Mouse (Mus musculus) C2C12 (cell line): ENCODE results near the gene Gata2. TPM values are rescaled to one million over a fixed set of nuclear protein-coding genes. Genes with fewer than 3 reads are reported as not detected.

ENCODE experiments used
- H3K27me3 ChIP-seq: one replicate; pipeline ENCODE4 v1.6.1; 2011; ENCODE audit not compliant: control insufficient read depth, insufficient read depth, insufficient read length
- H3K36me3 ChIP-seq: one replicate; pipeline ENCODE4 v1.6.1; 2011; ENCODE audit not compliant: control insufficient read depth, insufficient read depth
- H3K4me3 ChIP-seq: one replicate; pipeline ENCODE4 v1.5.1; 2011; ENCODE audit warnings: mild to moderate bottlenecking, control low read depth; ENCODE audit not compliant: poor library complexity, insufficient read depth, severe bottlenecking
- H3K79me2 ChIP-seq: one replicate; pipeline ENCODE4 v1.6.1; 2011; ENCODE audit not compliant: control insufficient read depth, insufficient read depth
- H3K79me3 ChIP-seq: one replicate; pipeline ENCODE4 v1.6.1; 2011; ENCODE audit warnings: low read depth, control low read depth
- H3ac ChIP-seq: one replicate; pipeline ENCODE3; 2011; ENCODE audit warnings: low read depth; ENCODE audit not compliant: control insufficient read depth, insufficient read length
- CEBPB ChIP-seq: IDR thresholded peaks from one replicate; pipeline ENCODE4 v1.6.1; 2011; ENCODE audit warnings: low read depth, mild to moderate bottlenecking, control low read depth, moderate library complexity
- CTCF ChIP-seq: IDR thresholded peaks from one replicate; pipeline ENCODE4 v1.5.1; 2011; ENCODE audit not compliant: control insufficient read depth, insufficient read depth, insufficient read length
- FOSL1 ChIP-seq: IDR thresholded peaks from one replicate; pipeline ENCODE4 v1.8.0; 2011; ENCODE audit warnings: mild to moderate bottlenecking, low read length; ENCODE audit not compliant: poor library complexity, insufficient read depth, severe bottlenecking
- MAX ChIP-seq: IDR thresholded peaks from one replicate; pipeline ENCODE4 v1.6.1; 2011; ENCODE audit warnings: mild to moderate bottlenecking, control low read depth
- MYOD1 ChIP-seq: IDR thresholded peaks from one replicate; pipeline ENCODE4 v1.6.1; 2011; ENCODE audit warnings: low read depth; ENCODE audit not compliant: control insufficient read depth, insufficient read length
- MYOG ChIP-seq: IDR thresholded peaks from one replicate; pipeline ENCODE4 v1.6.1; 2011; ENCODE audit not compliant: control insufficient read depth, insufficient read length; ENCODE audit errors: extremely low read depth
- USF1 ChIP-seq: IDR thresholded peaks from one replicate; pipeline ENCODE4 v1.6.1; 2011; ENCODE audit warnings: low read depth, mild to moderate bottlenecking, control low read depth, moderate library complexity
- polyA plus RNA-seq: library from polyadenylated mRNA; unstranded; fragments of >200 nt; fragmentation: generic; extraction: Trizol; gene quantifications from one replicate; pipeline ENCODE4 v1.2.1, GENCODE M21; 2012; ENCODE audit warnings: missing spikeins

Gene Gata2
- polyA plus RNA-seq, 1 experiment: 45.8 TPM

GRCm38 (mm10) chr6:88210182-88210581, 16.5 kb downstream of the Gata2 start:
- H3K79me2 ChIP-seq: no peaks in the 10 kb centered on the region
- no peaks in the 10 kb centered on the region for H3K79me3 ChIP-seq
- peaks cover 10% of the 10 kb centered on the region for H3K36me3 ChIP-seq
- H3K27me3 ChIP-seq: no peaks in the 10 kb centered on the region
- TF ChIP-seq MYOG: no peak
- TF ChIP-seq MAX: no peak
- no peak for TF ChIP-seq FOSL1
- TF ChIP-seq CEBPB: no peak
- TF ChIP-seq USF1: no peak
- no peak for TF ChIP-seq MYOD1
- TF ChIP-seq CTCF: no peak
- H3K4me3 ChIP-seq: no peak overlapping the region
- no peak overlapping the region for H3ac ChIP-seq

GRCm38 (mm10) chr6:88215797-88216196, 22.1 kb downstream of the Gata2 start:
- no peak overlapping the region for H3ac ChIP-seq
- TF ChIP-seq MYOG (no peak), FOSL1 (no peak), CTCF (no peak)
- no peaks in the 10 kb centered on the region for H3K79me2 ChIP-seq
- no peaks in the 10 kb centered on the region for H3K79me3 ChIP-seq
- H3K27me3 ChIP-seq: peaks cover 8% of the 10 kb centered on the region
- no peaks in the 10 kb centered on the region for H3K36me3 ChIP-seq
- H3K4me3 ChIP-seq: no peak overlapping the region

- no peak for TF ChIP-seq CEBPB
- TF ChIP-seq FOSL1: no peak
- no peak for TF ChIP-seq MAX
- TF ChIP-seq MYOG: no peak
- no peak for TF ChIP-seq MYOD1
- no peak for TF ChIP-seq CTCF
- TF ChIP-seq USF1: no peak
- no peak overlapping the region for H3ac ChIP-seq
- no peaks in the 10 kb centered on the region for H3K79me2 ChIP-seq
- H3K27me3 ChIP-seq: peaks cover 8% of the 10 kb centered on the region
- H3K4me3 ChIP-seq: no peak overlapping the region
- H3K79me3 ChIP-seq: no peaks in the 10 kb centered on the region
- H3K36me3 ChIP-seq: no peaks in the 10 kb centered on the region
These were observed 22.5 kb downstream of the Gata2 start for GRCm38 (mm10) chr6:88216199-88216598.

- TF ChIP-seq CEBPB (no peak), FOSL1 (no peak), MYOG (no peak), MYOD1 (no peak), MAX (no peak)
- H3K79me3 ChIP-seq: no peaks in the 10 kb centered on the region
- no peaks in the 10 kb centered on the region for H3K36me3 ChIP-seq
- H3ac ChIP-seq: no peak overlapping the region
- no peaks in the 10 kb centered on the region for H3K79me2 ChIP-seq
- peaks cover 16% of the 10 kb centered on the region for H3K27me3 ChIP-seq
- H3K4me3 ChIP-seq: no peak overlapping the region
These were observed 25.4 kb downstream of the Gata2 start for GRCm38 (mm10) chr6:88219094-88219493.

- Histone ChIP-seq H3K79me2 (no peaks in the 10 kb centered on the region), H3K4me3 (no peak within 1 kb of the TSS), H3K36me3 (no peaks in the 10 kb centered on the region), H3K79me3 (no peaks in the 10 kb centered on the region), H3ac (no peak within 1 kb of the TSS), H3K27me3 (peaks cover 17% of the 10 kb centered on the region)
- TF ChIP-seq FOSL1 (no peak), CEBPB (no peak), MAX (no peak), USF1 (no peak), MYOD1 (no peak), CTCF (no peak)
These were observed 28.3 kb downstream of the Gata2 start, which contains the start of gene Dnajb8 for GRCm38 (mm10) chr6:88221968-88222367. Gene Dnajb8, plus strand, starts transcription at chr6:88222268.

- no peaks in the 10 kb centered on the region for H3K79me3 ChIP-seq
- H3K36me3 ChIP-seq: no peaks in the 10 kb centered on the region
- H3K79me2 ChIP-seq: no peaks in the 10 kb centered on the region
- H3ac ChIP-seq: no peak overlapping the region
- no peak for TF ChIP-seq CEBPB
- no peak for TF ChIP-seq MAX
- no peak for TF ChIP-seq USF1
- no peak for TF ChIP-seq CTCF
- no peak for TF ChIP-seq MYOD1
- no peak for TF ChIP-seq MYOG
- no peak for TF ChIP-seq FOSL1
- peaks cover 29% of the 10 kb centered on the region for H3K27me3 ChIP-seq
- no peak overlapping the region for H3K4me3 ChIP-seq
These were observed 32.9 kb downstream of the Gata2 start for GRCm38 (mm10) chr6:88226570-88226994.
